Mouse (Mus musculus): Measurements from ENCODE around the gene Wfikkn1.
"Not testable (repeated sequence)": the region's sequence is repeated elsewhere in the genome, so short reads cannot be mapped to it uniquely, and the experiment has no call there.

Wfikkn1 gene

GRCm38 (mm10) chr17:25886806-25887205, 6.1 kb upstream of the Wfikkn1 start:
- DNase-seq (ENCODE audit: extremely low spot score, low read depth, low spot score), result no peak

DNA sequence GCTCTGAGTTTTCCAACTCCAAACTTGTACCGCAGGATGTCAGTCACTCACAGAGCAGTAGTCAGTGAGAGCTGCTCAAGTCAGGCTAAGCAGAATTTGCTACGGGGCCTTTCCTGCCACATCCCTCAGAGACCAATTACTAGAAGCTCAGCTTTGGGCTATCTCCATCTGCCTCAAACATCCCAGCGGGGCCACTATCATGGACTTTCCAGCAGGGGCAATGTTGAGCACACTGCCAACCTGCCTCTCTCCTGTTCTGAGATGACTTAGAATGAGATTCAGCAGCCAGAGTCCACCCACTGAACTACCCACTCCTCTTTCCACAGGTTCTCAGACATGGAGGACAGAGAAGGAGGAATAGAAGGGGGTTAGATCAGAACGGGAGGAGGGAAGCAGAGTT, 5.0 kb upstream of the Wfikkn1 start:
- DNase-seq (ENCODE audit: extremely low spot score, low read depth, low spot score), result no peak

- DNase-seq (ENCODE audit: extremely low spot score, low read depth, low spot score), result no peak
Observed at GRCm38 (mm10) chr17:25883824-25884223, 3.2 kb upstream of the Wfikkn1 start.

GRCm38 (mm10) chr17:25883268-25883667, 2.6 kb upstream of the Wfikkn1 start:
- no peak for DNase-seq (ENCODE audit: extremely low spot score, low read depth, low spot score)

- DNase-seq (ENCODE audit: extremely low spot score, low read depth, low spot score), result no peak
Observed at GRCm38 (mm10) chr17:25882306-25882705, 1.6 kb upstream of the Wfikkn1 start.

- no peak for DNase-seq (ENCODE audit: extremely low spot score, low read depth, low spot score)
Observed at GRCm38 (mm10) chr17:25881691-25882090, 1.0 kb upstream of the Wfikkn1 start.

DNA sequence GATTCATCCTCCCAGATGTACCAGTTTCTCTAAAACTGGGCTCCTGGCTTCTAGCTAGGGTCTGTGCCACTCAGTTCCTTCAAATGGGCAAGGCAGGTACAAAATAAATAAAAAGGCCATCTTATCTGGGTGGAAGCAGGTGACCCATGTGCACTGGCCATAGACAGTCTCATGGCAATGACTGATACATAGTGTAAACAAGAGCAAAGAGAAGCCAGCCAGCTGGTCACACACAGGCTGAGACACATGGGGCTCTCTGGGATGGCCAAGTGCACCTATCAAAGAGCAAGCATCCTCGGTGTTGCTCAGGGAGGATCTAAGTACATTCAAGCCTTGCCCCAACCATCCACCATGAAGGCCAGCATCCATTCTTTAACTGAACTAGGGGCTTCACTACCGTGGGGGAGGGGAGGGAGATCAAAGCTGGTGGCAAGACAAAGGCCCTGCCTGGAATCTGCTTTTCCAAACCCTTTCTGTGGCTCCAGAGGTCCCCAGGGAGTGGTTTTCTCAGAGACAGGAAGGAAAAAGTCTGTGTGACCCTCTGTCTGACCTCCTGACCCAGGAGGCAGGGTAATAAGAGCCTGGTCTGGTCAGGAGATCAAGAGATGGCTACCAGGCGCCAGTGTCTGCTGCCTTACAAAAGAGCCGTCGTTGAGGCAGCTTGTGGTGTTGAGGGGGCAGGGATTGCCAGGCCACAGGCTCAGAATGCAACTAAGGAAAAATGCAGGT, 419 bp upstream of the Wfikkn1 start:
- DNase-seq (ENCODE audit: extremely low spot score, low read depth, low spot score), result no peak

GRCm38 (mm10) chr17:25879750-25880149, 908 bp downstream of the Wfikkn1 start:
- DNase-seq (ENCODE audit: extremely low spot score, low read depth, low spot score), result no peak

DNA sequence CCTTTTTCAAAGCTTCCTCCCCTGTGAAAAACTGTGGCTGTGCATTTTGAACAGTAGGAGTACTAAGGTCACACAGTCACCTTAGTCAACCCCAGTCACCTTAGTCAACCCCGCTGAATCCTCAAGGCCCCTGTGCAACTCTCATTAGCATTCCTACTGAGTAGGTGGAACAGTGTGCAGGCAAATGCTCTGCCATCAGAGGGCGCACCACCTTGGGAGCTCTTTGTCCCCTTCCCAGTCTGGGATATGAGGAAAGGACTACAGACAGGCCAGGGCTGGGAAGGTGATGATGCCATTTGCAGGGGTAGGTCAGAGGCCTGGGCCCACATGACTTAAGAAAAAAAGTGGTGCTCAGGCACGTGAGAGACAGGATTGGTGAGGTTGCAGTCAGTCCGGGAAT, 1.4 kb downstream of the Wfikkn1 start:
- DNase-seq (ENCODE audit: extremely low spot score, low read depth, low spot score), result no peak

- no peak for DNase-seq (ENCODE audit: extremely low spot score, low read depth, low spot score)
Observed at GRCm38 (mm10) chr17:25878611-25879180, 2.0 kb downstream of the Wfikkn1 start.

GRCm38 (mm10) chr17:25877741-25878610, 2.7 kb downstream of the Wfikkn1 start:
- DNase-seq (ENCODE audit: extremely low spot score, low read depth, low spot score), result no peak

- DNase-seq (ENCODE audit: extremely low spot score, low read depth, low spot score), result no peak
Observed at GRCm38 (mm10) chr17:25877025-25877424, 3.6 kb downstream of the Wfikkn1 start.

DNA sequence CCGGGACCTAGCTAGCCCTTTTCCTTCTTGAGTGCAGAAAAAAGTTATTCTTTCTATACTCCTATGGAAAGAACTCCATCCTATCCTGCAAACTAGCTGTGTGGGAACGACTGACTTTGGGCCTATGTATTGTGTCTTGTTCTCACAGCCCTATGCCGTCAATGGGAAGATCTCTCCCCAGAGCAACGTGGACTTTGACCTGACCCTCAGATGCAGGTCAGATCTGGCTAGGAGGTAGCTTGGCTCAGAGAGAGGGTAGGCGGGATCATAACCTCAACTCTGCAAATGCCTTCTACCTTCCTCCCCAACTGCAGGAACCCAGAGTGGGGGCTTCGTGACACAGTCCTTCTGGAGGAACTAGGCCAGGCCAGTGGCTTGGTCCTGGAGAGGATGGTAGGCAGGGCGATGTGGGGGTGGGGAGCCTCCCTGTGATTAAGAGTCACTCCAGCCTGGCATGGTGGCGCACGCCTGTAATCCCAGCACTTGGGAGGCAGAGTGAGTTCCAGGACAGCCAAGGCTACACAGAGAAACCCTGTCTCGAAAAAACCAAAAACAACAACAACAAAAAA, 4.2 kb downstream of the Wfikkn1 start:
- DNase-seq (ENCODE audit: extremely low spot score, low read depth, low spot score), result no peak

GRCm38 (mm10) chr17:25875171-25876136, 5.2 kb downstream of the Wfikkn1 start:
- no peak for DNase-seq (ENCODE audit: extremely low spot score, low read depth, low spot score)

GRCm38 (mm10) chr17:25874721-25875170, 5.9 kb downstream of the Wfikkn1 start, which contains the start of gene Mettl26:
Gene Mettl26, plus strand, starts transcription at chr17:25875074.
- DNase-seq (ENCODE audit: extremely low spot score, low read depth, low spot score), result peak; percentile 96

DNA sequence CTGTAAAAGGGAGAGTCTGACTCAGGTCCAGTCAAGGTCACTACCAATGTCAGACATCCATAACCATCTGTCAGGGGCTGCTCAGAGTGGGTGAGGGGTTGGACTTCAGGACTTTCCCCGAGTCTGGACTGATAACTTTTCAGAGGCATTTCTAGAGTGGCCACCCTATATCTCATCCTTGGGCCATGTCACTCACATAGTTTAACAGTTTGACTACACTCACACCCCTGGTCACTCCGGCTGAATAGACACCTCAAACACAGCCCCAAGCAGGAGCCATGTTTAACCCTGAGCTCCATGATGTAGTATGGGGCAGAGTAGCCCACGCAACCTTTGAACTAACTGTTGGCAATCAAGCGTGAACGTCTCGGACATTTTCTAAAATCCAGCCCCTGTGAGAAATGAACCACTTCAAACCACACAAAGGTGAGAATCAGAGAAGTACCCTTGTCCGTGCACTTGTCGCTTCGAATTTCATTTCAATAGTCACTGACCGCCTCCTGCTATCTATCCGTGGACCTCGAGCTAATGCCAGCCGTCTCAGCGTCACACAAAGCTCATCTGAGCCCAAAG, 6.4 kb downstream of the Wfikkn1 start:
- DNase-seq (ENCODE audit: extremely low spot score, low read depth, low spot score), result no peak

GRCm38 (mm10) chr17:25873405-25874147, 7.1 kb downstream of the Wfikkn1 start:
- no peak for DNase-seq (ENCODE audit: extremely low spot score, low read depth, low spot score)

- DNase-seq (ENCODE audit: extremely low spot score, low read depth, low spot score), result no peak
Observed at GRCm38 (mm10) chr17:25872676-25873075, 8.0 kb downstream of the Wfikkn1 start.

DNA sequence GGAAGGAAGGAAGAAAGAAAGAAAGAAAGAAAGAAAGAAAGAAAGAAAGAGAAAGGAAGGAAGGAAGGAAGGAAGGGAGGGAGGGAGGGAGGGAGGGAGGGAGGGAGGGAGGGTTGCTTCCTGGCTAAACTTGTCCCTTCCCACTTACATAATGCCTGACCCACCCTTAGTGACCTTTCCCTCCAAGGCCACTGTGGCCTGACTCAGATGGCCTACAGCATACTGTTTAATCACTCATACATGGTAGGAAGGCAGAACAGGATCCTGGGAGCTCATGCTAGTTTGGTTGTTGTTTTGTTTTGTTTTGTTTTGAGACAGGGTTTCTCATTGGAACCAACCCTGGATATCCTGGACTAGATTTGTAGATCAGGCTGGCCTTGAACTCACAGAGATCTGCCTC, 9.1 kb downstream of the Wfikkn1 start:
- DNase-seq (ENCODE audit: extremely low spot score, low read depth, low spot score), result not testable (repeated sequence)

Data from hindlimb bud, embryonic 11.5 days (tissue).